Mouse (Mus musculus) heart, postnatal 0 days (tissue): ENCODE results near the gene Zmym4. TPM values are rescaled to one million over a fixed set of nuclear protein-coding genes. Genes with fewer than 3 reads are reported as not detected.
"Not testable (repeated sequence)": the region's sequence is repeated elsewhere in the genome, so short reads cannot be mapped to it uniquely, and the experiment has no call there.

Source experiments
- ATAC-seq: fragments of 200-750 bp; cut with Nextera tagmentation; 2 replicates; pipeline ENCODE4 v1.8.0; 2017; ENCODE audit warnings: low read depth, moderate number of reproducible peaks, moderate library complexity; ENCODE audit not compliant: insufficient read depth
- DNase-seq: peaks from one replicate; pipeline ENCODE4 v3.0.0-alpha.2; 2016; ENCODE audit warnings: low spot score
- H3K27ac ChIP-seq: fragments of 300-500 bp; sonication (generic); 2 replicates; pipeline ENCODE4 v1.5.1; 2014; ENCODE audit warnings: low read depth, mild to moderate bottlenecking
- H3K27me3 ChIP-seq: fragments of 300-500 bp; sonication (generic); 2 replicates; pipeline ENCODE4 v1.6.1; 2014; ENCODE audit warnings: low read length, mixed read lengths; ENCODE audit not compliant: control insufficient read depth, insufficient read depth
- H3K36me3 ChIP-seq: fragments of 300-500 bp; sonication (generic); replicated peaks from 2 replicates; pipeline ENCODE4 v1.6.1; 2014; ENCODE audit warnings: low read length, mixed read lengths; ENCODE audit not compliant: control insufficient read depth, insufficient read depth
- H3K4me1 ChIP-seq: fragments of 300-500 bp; sonication (generic); 2 replicates; pipeline ENCODE4 v1.6.1; 2014; ENCODE audit warnings: antibody characterized with exemption; ENCODE audit not compliant: control insufficient read depth, insufficient read depth
- H3K4me2 ChIP-seq: fragments of 300-500 bp; sonication (generic); 2 replicates; pipeline ENCODE4 v1.6.1; 2014; ENCODE audit warnings: low read depth, mild to moderate bottlenecking, low read length, moderate library complexity
- H3K4me3 ChIP-seq: fragments of 300-500 bp; sonication (generic); 2 replicates; pipeline ENCODE4 v1.5.1; 2014; ENCODE audit warnings: low read depth, low read length
- H3K9ac ChIP-seq: fragments of 300-500 bp; sonication (generic); replicated peaks from 2 replicates; pipeline ENCODE4 v1.6.1; 2014; ENCODE audit warnings: low read depth, low read length, mixed read lengths
- H3K9me3 ChIP-seq: fragments of 300-500 bp; sonication (generic); replicated peaks from 2 replicates; pipeline ENCODE4 v1.6.1; 2016; ENCODE audit warnings: low read length; ENCODE audit not compliant: control insufficient read depth
- CTCF ChIP-seq: IDR thresholded peaks from 2 replicates; pipeline ENCODE4 v1.5.1; 2016; ENCODE audit warnings: antibody characterized with exemption, control low read depth, low read depth
- EP300 ChIP-seq: IDR thresholded peaks from 2 replicates; pipeline ENCODE4 v1.6.1; 2016; ENCODE audit warnings: antibody characterized with exemption, low read depth
- WGBS: fragments of 180-500 bp; shearing (Covaris S2); extraction: QIAGEN DNeasy Blood & Tissue Kit; methylation state at CpG from one replicate; pipeline ENCODE4 v1.1.7; 2014; 5-methylcytosine and 5-hydroxymethylcytosine counted together
- polyA plus RNA-seq: library from polyadenylated mRNA; unstranded; fragments of >200 nt; fragmentation: Nextera tagmentation; extraction: Ambion mirVana; gene quantifications from 2 replicates; pipeline ENCODE4 v1.2.1, GENCODE M21; 2015
- total RNA-seq: library from RNA; depleted of rRNA; stranded (reverse); fragments of >200 nt; gene quantifications from 2 replicates; pipeline ENCODE4 v1.2.3, GENCODE M21; 2014; ENCODE audit warnings: low replicate concordance

The Zmym4 gene
- total and polyA plus RNA-seq, 2 experiments from 2014 or later = 7.9 to 8.4 TPM

DNA sequence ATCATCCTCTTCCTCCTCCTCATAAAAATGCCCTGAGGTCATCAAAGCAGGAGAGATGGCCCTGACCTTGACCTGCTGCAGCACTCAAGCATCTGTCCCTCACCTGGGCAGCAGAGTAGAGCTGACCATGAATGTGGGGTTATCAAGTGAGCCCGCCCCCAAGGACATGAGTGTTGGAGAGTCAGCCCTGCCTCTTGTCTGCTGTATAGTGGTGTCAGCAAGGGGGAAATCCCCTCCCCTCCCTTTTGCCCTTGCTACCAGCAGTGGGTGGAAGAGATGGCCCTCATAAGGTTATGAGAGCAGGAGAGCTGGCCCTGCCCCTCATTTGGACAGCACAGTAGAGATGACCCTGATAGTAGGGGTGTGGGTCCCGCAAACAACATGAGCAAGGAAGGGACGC lies 10.5 kb downstream of the Zmym4 start:
- no peak overlapping the region for H3K9ac ChIP-seq
- H3K27ac ChIP-seq = 0 out of 2 replicates have a peak overlapping the region, but pooled peaks have one; percentile 1

DNA sequence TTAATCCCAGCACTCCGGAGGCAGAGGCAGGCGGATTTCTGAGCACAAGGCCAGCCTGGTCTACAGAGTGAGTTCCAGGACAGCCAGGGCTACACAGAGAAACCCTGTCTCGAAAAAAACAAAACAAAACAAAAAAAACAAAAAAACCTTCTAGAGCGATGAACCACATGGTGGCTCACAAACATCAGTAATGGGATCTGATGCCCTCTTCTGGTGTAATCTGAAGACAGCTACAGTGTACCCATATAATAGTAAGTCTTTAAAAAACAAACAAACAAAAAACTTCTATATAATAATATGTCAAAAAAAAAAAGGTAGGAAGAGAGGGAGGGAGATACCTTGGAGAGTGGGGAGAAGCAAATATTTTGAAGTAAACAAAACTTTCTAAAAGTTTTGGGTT lies 17.1 kb downstream of the Zmym4 start:
- 86% methylated on average over 4 of the region's 4 CpGs for WGBS
- not testable (repeated sequence) for H3K9ac ChIP-seq, H3K27ac ChIP-seq, H3K4me2 ChIP-seq, ATAC-seq, DNase-seq, H3K9me3 ChIP-seq, H3K27me3 ChIP-seq, H3K36me3 ChIP-seq, H3K4me3 ChIP-seq, H3K4me1 ChIP-seq

More for the DNA sequence above, 10.5 kb downstream of the Zmym4 start:
- Histone ChIP-seq H3K4me1 (peaks cover 11% of the 10 kb centered on the region; the same call in 1 of the 2 replicates), H3K27me3 (no peaks in the 10 kb centered on the region), H3K9me3 (no peaks in the 10 kb centered on the region), H3K4me2 (no peak overlapping the region), H3K4me3 (no peak overlapping the region), H3K36me3 (no peaks in the 10 kb centered on the region)
- ATAC-seq (peak; percentile 17; the same call in 1 of the 2 replicates), DNase-seq (no peak)
- 67% methylated on average over 3 of the region's 3 CpGs for WGBS
- TF ChIP-seq CTCF (no peak), EP300 (no peak)

DNA sequence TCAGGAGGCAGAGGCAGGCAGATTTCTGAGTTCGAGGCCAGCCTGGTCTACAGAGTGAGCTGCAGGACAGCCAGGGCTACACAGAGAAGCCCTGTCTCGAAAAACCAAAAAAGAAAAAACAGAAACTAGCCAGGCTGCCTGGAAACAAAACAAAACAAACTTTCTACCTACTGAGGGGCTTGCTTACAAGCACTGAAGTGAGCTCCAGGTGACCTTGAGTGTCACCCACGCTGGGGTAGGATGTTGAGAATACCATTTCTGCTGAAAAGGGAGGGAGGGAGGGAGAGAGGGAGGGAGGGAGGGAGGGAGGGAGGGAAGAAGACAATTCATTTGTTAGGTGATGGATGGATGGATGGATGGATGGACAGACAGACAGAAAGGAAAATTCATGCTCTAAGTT lies 24.5 kb downstream of the Zmym4 start:
- H3K4me2 ChIP-seq = no peak overlapping the region
- H3K9ac ChIP-seq = no peak overlapping the region
- H3K4me1 ChIP-seq = no peaks in the 10 kb centered on the region
- WGBS = 90% methylated on average over 3 of the region's 3 CpGs
- H3K27me3 ChIP-seq = no peaks in the 10 kb centered on the region
- no peaks in the 10 kb centered on the region for H3K9me3 ChIP-seq
- ATAC-seq = no peak
- H3K36me3 ChIP-seq = peaks cover 3% of the 10 kb centered on the region; the same call in 1 of the 2 replicates
- no peak for DNase-seq
- no peak overlapping the region for H3K4me3 ChIP-seq
- no peak overlapping the region for H3K27ac ChIP-seq
- no peak for TF ChIP-seq EP300

DNA sequence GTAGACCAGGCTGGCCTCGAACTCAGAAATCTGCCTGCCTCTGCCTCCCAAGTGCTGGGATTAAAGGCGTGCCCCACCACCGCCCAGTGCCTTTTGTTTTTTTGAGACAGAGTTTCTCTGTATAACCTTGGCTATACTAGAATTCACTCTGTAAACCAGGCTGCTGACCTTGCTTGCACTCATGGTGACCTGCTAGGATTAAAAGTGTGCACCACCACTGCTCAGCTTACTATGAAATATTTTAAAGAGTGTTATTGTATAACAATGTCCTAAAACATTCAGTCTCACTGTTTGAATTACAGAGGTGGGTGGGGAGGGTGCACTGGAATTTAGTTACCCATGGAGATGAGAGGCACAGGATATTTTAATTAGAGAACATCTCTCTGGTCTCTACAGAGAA lies 25.1 kb downstream of the Zmym4 start:
- H3K9me3 ChIP-seq = no peaks in the 10 kb centered on the region
- H3K4me1 ChIP-seq = no peaks in the 10 kb centered on the region
- H3K36me3 ChIP-seq = peaks cover 3% of the 10 kb centered on the region; the same call in 1 of the 2 replicates
- no peak overlapping the region for H3K4me2 ChIP-seq
- no peak overlapping the region for H3K4me3 ChIP-seq
- no peak overlapping the region for H3K27ac ChIP-seq
- H3K9ac ChIP-seq = no peak overlapping the region
- DNase-seq (no peak), ATAC-seq (no peak)
- no peaks in the 10 kb centered on the region for H3K27me3 ChIP-seq
- TF ChIP-seq CTCF = no peak
- TF ChIP-seq EP300 = no peak
- WGBS = 98% methylated on average over 3 of the region's 3 CpGs

DNA sequence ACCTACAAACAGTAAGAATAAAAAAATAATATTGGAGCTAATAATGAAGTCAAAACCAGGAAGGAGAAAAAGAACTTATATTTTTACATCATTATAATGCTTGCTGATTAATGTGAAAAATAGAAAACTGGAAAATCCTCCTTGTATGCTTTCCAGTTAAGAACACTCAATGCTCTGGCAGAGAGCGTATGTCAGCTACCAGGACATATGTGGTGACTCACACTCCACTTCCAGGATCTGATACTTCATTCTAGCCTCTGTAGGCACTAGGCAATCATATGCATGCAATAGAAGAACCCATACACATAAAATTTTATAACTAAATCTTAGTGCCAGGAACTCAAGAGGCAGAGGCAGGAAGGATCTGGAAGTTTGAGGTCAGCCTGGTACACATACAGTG lies 40.2 kb downstream of the Zmym4 start:
- Histone ChIP-seq H3K27ac (no peak overlapping the region), H3K9ac (no peak overlapping the region), H3K4me3 (no peak overlapping the region), H3K36me3 (peaks cover 14% of the 10 kb centered on the region), H3K4me2 (no peak overlapping the region), H3K9me3 (no peaks in the 10 kb centered on the region), H3K4me1 (no peaks in the 10 kb centered on the region), H3K27me3 (no peaks in the 10 kb centered on the region)
- no peak for ATAC-seq
- TF ChIP-seq CTCF (no peak), EP300 (no peak)
- DNase-seq = no peak
- 68% methylated on average over 1 of the region's 1 CpGs for WGBS

DNA sequence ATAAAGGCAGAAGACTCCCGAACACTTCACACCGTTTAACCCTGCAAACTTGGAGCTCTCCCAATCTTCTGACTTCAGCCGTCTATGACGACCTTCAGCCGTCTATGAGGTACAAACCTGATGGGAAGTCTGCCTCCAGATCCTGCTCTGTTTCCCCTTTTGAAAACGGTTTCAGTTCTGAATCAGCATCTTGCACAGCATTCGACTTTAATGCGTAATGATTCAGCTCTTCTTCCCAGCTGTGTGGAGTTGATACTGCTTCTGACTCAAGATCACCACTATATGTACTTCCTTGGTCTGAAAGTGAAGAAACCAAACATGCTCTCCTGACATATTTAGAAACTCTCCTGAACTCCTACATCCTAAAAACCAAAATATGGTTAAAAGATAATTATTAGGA lies 78.1 kb downstream of the Zmym4 start:
- H3K4me3 ChIP-seq = no peak overlapping the region
- no peak for ATAC-seq
- peaks cover 62% of the 10 kb centered on the region for H3K36me3 ChIP-seq
- H3K27ac ChIP-seq = no peak overlapping the region
- H3K4me1 ChIP-seq = no peaks in the 10 kb centered on the region
- H3K27me3 ChIP-seq = no peaks in the 10 kb centered on the region
- WGBS = 76% methylated on average over 8 of the region's 8 CpGs
- no peak for DNase-seq
- H3K4me2 ChIP-seq = no peak overlapping the region
- TF ChIP-seq EP300 (no peak), CTCF (no peak)
- no peaks in the 10 kb centered on the region for H3K9me3 ChIP-seq
- H3K9ac ChIP-seq = no peak overlapping the region
